Mouse (Mus musculus) natural killer cell, adult 2 months (primary cell): ENCODE measurements around the gene Baz2b.

Source experiments
- DNase-seq, 2 experiments: peaks; one replicate each; pipeline ENCODE4 v3.0.0; 2022; ENCODE audit warnings: low spot score in 2 of 2

Baz2b gene

GRCm38 (mm10) chr2:60209703-60210651 is at the start of gene Baz2b, which contains the start of gene March7:
TSS of gene Baz2b (minus strand) at chr2:60209839.
TSS of gene March7 (plus strand) at chr2:60209887.
- peak; percentile 81 to 89 for DNase-seq

GRCm38 (mm10) chr2:60259186-60259585 is 49.5 kb upstream of the Baz2b start:
- DNase-seq: no peak

GRCm38 (mm10) chr2:60256751-60257150 is 47.1 kb upstream of the Baz2b start:
- DNase-seq: no peak

- DNase-seq: no peak
These were observed 43.9 kb upstream of the Baz2b start for GRCm38 (mm10) chr2:60253506-60253905.

GRCm38 (mm10) chr2:60252782-60253181 is 43.1 kb upstream of the Baz2b start:
- no peak for DNase-seq

GRCm38 (mm10) chr2:60234506-60234905 is 24.9 kb upstream of the Baz2b start:
- no peak for DNase-seq

GRCm38 (mm10) chr2:60233147-60233546 is 23.5 kb upstream of the Baz2b start:
- no peak for DNase-seq

- no peak for DNase-seq
These were observed 20.7 kb upstream of the Baz2b start for GRCm38 (mm10) chr2:60230361-60230760.

GRCm38 (mm10) chr2:60228470-60228869 is 18.8 kb upstream of the Baz2b start:
- no peak for DNase-seq

- DNase-seq: no peak
These were observed 13.8 kb upstream of the Baz2b start for GRCm38 (mm10) chr2:60223489-60223888.

- no peak for DNase-seq
These were observed 12.3 kb upstream of the Baz2b start for GRCm38 (mm10) chr2:60221954-60222353.

GRCm38 (mm10) chr2:60221236-60221635 is 11.6 kb upstream of the Baz2b start:
- no peak for DNase-seq

- no peak for DNase-seq
These were observed 8.0 kb upstream of the Baz2b start for GRCm38 (mm10) chr2:60217620-60218019.

- DNase-seq: no peak
These were observed 7.0 kb upstream of the Baz2b start for GRCm38 (mm10) chr2:60216547-60217153.

GRCm38 (mm10) chr2:60214683-60215082 is 5.0 kb upstream of the Baz2b start:
- DNase-seq: no peak

- no peak for DNase-seq
These were observed 2.8 kb upstream of the Baz2b start for GRCm38 (mm10) chr2:60212488-60212887.

- no peak for DNase-seq
These were observed 1.2 kb upstream of the Baz2b start for GRCm38 (mm10) chr2:60210821-60211220.

GRCm38 (mm10) chr2:60209122-60209611 is 472 bp downstream of the Baz2b start:
- peak in 1 of 2 experiments; percentile 17 for DNase-seq

- no peak for DNase-seq
These were observed 3.8 kb downstream of the Baz2b start for GRCm38 (mm10) chr2:60205795-60206194.

GRCm38 (mm10) chr2:60204162-60204561 is 5.5 kb downstream of the Baz2b start:
- DNase-seq: peak; percentile 28 to 36

- DNase-seq: no peak
These were observed 5.9 kb downstream of the Baz2b start for GRCm38 (mm10) chr2:60203733-60204132.

GRCm38 (mm10) chr2:60202900-60203530 is 6.6 kb downstream of the Baz2b start:
- no peak for DNase-seq
